8 mouse cellular contexts compared by ENCODE assay signal in the genomic region with DNA sequence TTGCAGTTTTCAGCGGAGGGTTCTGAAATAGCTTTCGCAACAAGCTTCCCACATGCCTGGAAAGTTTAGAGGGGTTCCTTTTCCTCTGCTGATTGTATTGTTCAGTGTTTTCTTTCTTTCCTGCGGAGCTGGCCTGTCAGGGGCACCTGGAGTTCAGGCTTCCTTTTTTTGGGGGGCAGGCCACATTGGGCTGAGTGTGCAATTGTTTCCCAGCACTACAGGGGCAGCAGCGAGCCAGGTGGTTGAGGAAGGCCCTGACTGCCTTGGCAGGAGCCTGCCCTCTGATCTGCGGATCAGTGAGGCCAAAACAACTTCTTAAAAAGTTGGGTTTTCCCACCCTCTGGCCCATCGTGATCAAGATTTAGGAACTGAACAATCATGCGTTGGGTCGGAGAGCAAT. TPM values are rescaled to one million over a fixed set of nuclear protein-coding genes. Genes with fewer than 3 reads are reported as not detected.
DNase-seq lines count a peak whose midpoint lies in the region; ATAC-seq lines count a peak whose summit lies in the region.

No protein-coding gene starts in this region.

- H3K4me1 ChIP-seq in midbrain, embryonic 10.5 days = peaks cover 78% of the 10 kb centered on the region
- H3K4me1 ChIP-seq in midbrain, embryonic 14.5 days (ENCODE audit: control insufficient read depth, insufficient read depth, low read length) = peaks cover 9% of the 10 kb centered on the region
- peaks cover 51% of the 10 kb centered on the region for H3K4me1 ChIP-seq in heart, embryonic 15.5 days (replicated peaks)
- peaks cover 88% of the 10 kb centered on the region for H3K4me1 ChIP-seq in limb, embryonic 10.5 days

- H3K36me3 ChIP-seq in midbrain, embryonic 10.5 days = no peaks in the 10 kb centered on the region
- H3K36me3 ChIP-seq in midbrain, embryonic 14.5 days (ENCODE audit: control insufficient read depth, insufficient read depth, low read length) = no peaks in the 10 kb centered on the region
- H3K36me3 ChIP-seq in heart, embryonic 15.5 days = no peaks in the 10 kb centered on the region
- H3K36me3 ChIP-seq in limb, embryonic 10.5 days = peaks cover 4% of the 10 kb centered on the region; the same call in 1 of the 2 replicates

- DNase-seq in midbrain, embryonic 10.5 days (ENCODE audit: low spot score) = no peak
- DNase-seq in midbrain, embryonic 14.5 days = no peak
- no peak for DNase-seq in limb, embryonic 10.5 days (ENCODE audit: low spot score)
- DNase-seq in urinary bladder, postnatal 14 days (ENCODE audit: low spot score) = no peak
- no peak for DNase-seq in retina, postnatal 1 day

- no peak for ATAC-seq in midbrain, embryonic 14.5 days (ENCODE audit: low FRiP score, low TSS enrichment)
- peak; percentile 41; the same call in 1 of the 2 replicates for ATAC-seq in heart, embryonic 15.5 days (replicated peaks; ENCODE audit: insufficient number of reproducible peaks, insufficient read depth, low FRiP score, low read depth)
- ATAC-seq in neutrophil, adult 5-6 weeks (ENCODE audit: extremely low read depth, insufficient number of reproducible peaks, low FRiP score, poor library complexity, severe bottlenecking) = peak; percentile 31; the same call in 1 of the 2 replicates
- no peak for ATAC-seq in frontal cortex, adult (ENCODE audit: low TSS enrichment)

- 0 out of 2 replicates have a peak overlapping the region, but pooled peaks have one; percentile 33 for H3K4me3 ChIP-seq in midbrain, embryonic 10.5 days
- H3K4me3 ChIP-seq in midbrain, embryonic 14.5 days (replicated peaks; ENCODE audit: low read depth, low read length) = no peak overlapping the region
- H3K4me3 ChIP-seq in heart, embryonic 15.5 days = peak overlapping the region; percentile 25; the same call in 1 of the 2 replicates
- H3K4me3 ChIP-seq in limb, embryonic 10.5 days = peak overlapping the region; percentile 30

- H3K9ac ChIP-seq in midbrain, embryonic 14.5 days (replicated peaks; ENCODE audit: low read length) = no peak overlapping the region
- no peak overlapping the region for H3K9ac ChIP-seq in heart, embryonic 15.5 days

- no peak overlapping the region for H3K27ac ChIP-seq in midbrain, embryonic 10.5 days (replicated peaks)
- no peak overlapping the region for H3K27ac ChIP-seq in midbrain, embryonic 14.5 days (replicated peaks; ENCODE audit: low read depth, low read length)
- H3K27ac ChIP-seq in heart, embryonic 15.5 days = peak overlapping the region; percentile 50
- peak overlapping the region; percentile 43; the same call in 1 of the 2 replicates for H3K27ac ChIP-seq in limb, embryonic 10.5 days

- H3K4me2 ChIP-seq in midbrain, embryonic 14.5 days (ENCODE audit: low read length) = no peak overlapping the region
- peak overlapping the region; percentile 49 for H3K4me2 ChIP-seq in heart, embryonic 15.5 days

- H3K9me3 ChIP-seq in midbrain, embryonic 10.5 days (replicated peaks) = 0 out of 2 replicates have a peak, but pooled peaks cover 5% of the 10 kb centered on the region
- no peaks in the 10 kb centered on the region for H3K9me3 ChIP-seq in midbrain, embryonic 14.5 days (ENCODE audit: control insufficient read depth, low read length)
- H3K9me3 ChIP-seq in heart, embryonic 15.5 days (replicated peaks) = no peaks in the 10 kb centered on the region
- no peaks in the 10 kb centered on the region for H3K9me3 ChIP-seq in limb, embryonic 10.5 days (replicated peaks)

- WGBS in midbrain, embryonic 10.5 days = 42% methylated on average over 8 of the region's 8 CpGs
- 45% methylated on average over 8 of the region's 8 CpGs for whole genome bisulfite sequencing in midbrain, embryonic 14.5 days
- WGBS in heart, embryonic 15.5 days = 56% methylated on average over 8 of the region's 8 CpGs
- WGBS in limb, embryonic 10.5 days = 48% methylated on average over 8 of the region's 8 CpGs

- peaks cover 99% of the 10 kb centered on the region for H3K27me3 ChIP-seq in midbrain, embryonic 10.5 days (ENCODE audit: low read depth, poor library complexity, severe bottlenecking)
- peaks cover 12% of the 10 kb centered on the region; the same call in 1 of the 2 replicates for H3K27me3 ChIP-seq in midbrain, embryonic 14.5 days (ENCODE audit: control insufficient read depth, insufficient read depth, low read length)
- no peaks in the 10 kb centered on the region for H3K27me3 ChIP-seq in heart, embryonic 15.5 days
- no peaks in the 10 kb centered on the region for H3K27me3 ChIP-seq in limb, embryonic 10.5 days (ENCODE audit: low read depth, poor library complexity, severe bottlenecking)

RNA-seq across cellular contexts. Expression of gene Lhfpl2, which starts 5.6 kb away (rescaled TPM):
- 18.0 and 19.0 TPM in 2 replicates for polyA plus RNA-seq in midbrain, embryonic 10.5 days (2016; fragmentation: Nextera tagmentation; extraction: Ambion mirVana)
- 7.6 and 14.2 TPM in 2 replicates for polyA plus RNA-seq in midbrain, embryonic 14.5 days (2014; fragmentation: Nextera tagmentation; extraction: Ambion mirVana)
- polyA plus RNA-seq in heart, embryonic 15.5 days (2015; fragmentation: Nextera tagmentation; extraction: Ambion mirVana) = 24.9 and 33.7 TPM in 2 replicates
- polyA plus RNA-seq in limb, embryonic 10.5 days (2016; fragmentation: Nextera tagmentation; extraction: Ambion mirVana) = 33.7 and 44.0 TPM in 2 replicates
- total RNA-seq in neutrophil, adult 5-6 weeks (2017) = 0.23 and 0.86 TPM in 2 replicates

Comparison
In these comparisons a context has a peak if more than half of its experiments do, and no peak if none do; other contexts are left out.
1. H3K27ac ChIP-seq: peak in heart, embryonic 15.5 days (single experiment) and limb, embryonic 10.5 days (single experiment); none in midbrain, embryonic 10.5 days (single experiment) and midbrain, embryonic 14.5 days (single experiment).
2. ATAC-seq: peak in heart, embryonic 15.5 days (single experiment) and neutrophil, adult 5-6 weeks (single experiment); none in midbrain, embryonic 14.5 days (single experiment) and frontal cortex, adult (single experiment).